Mouse (Mus musculus): ENCODE measurements at regions not wholly inside any gene's neighbourhood (a gene's known extent, or its start where the extent isn't known, plus 50 kb on each side); places are given as distances from the start of the nearest gene placed in this dataset.

DNA sequence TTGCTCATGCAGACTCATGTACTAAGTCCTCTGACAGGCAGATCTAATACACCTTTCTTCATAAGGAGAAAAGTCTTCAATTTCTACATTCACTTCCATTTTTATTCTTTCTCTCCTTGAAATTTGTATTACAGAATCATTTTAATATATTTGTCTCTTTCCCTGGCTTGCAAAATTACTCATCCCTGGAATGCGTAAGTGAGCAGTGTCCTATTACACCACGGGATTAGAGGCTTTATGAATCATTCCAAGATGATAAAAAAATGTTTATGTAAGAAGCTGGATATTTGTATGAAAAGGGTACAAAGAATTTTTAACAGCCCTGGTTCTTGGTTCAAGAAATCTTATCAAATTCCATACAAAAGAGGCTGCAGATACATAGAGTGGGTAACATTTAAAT lies 83.6 kb upstream of the Mbnl1 start:
- H3K36me3 ChIP-seq (replicated peaks), result no peaks in the 10 kb centered on the region
- H3K4me2 ChIP-seq, result no peak overlapping the region
- WGBS (ENCODE audit: insufficient replicate concordance), result 79% methylated on average over 2 of the region's 2 CpGs
- H3K9ac ChIP-seq, result no peak overlapping the region
- H3K4me1 ChIP-seq (replicated peaks), result no peaks in the 10 kb centered on the region; the same call in 1 of the 2 replicates
- H3K4me3 ChIP-seq (replicated peaks), result no peak overlapping the region
- no peak for ATAC-seq (ENCODE audit: insufficient read depth)
- H3K27me3 ChIP-seq, result no peaks in the 10 kb centered on the region
- no peaks in the 10 kb centered on the region for H3K9me3 ChIP-seq (replicated peaks)
- no peak overlapping the region for H3K27ac ChIP-seq (replicated peaks)

DNA sequence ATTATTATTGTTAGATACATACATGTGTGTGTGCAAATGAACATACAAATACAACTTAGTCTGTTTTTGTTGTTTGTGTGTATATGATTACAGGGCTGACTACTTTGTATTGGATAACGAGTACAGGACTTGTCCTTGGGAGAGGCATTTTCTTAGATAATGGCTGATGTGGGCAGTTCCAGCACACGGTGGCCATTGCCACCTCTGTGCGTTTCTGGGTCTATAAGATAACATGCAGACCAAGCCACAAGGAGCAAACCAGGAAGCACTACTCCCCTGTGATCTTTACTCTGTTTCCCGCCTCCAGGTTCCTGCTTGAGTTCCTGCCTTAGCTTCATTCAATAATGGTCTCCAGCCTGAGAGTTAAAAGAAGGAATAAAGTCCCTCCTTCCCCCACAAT lies 77.3 kb upstream of the Mbnl1 start:
- Histone ChIP-seq H3K4me2 (peak overlapping the region; percentile 38), H3K9ac (no peak overlapping the region), H3K27me3 (no peaks in the 10 kb centered on the region), H3K27ac (replicated peaks) (peak overlapping the region; percentile 29; the same call in 1 of the 2 replicates), H3K4me3 (replicated peaks) (no peak overlapping the region), H3K36me3 (replicated peaks) (no peaks in the 10 kb centered on the region), H3K4me1 (replicated peaks) (peaks cover 14% of the 10 kb centered on the region), H3K9me3 (replicated peaks) (no peaks in the 10 kb centered on the region)
- ATAC-seq (ENCODE audit: insufficient read depth), result peak; percentile 96
- 16% methylated on average over 4 of the region's 4 CpGs for WGBS (ENCODE audit: insufficient replicate concordance)

DNA sequence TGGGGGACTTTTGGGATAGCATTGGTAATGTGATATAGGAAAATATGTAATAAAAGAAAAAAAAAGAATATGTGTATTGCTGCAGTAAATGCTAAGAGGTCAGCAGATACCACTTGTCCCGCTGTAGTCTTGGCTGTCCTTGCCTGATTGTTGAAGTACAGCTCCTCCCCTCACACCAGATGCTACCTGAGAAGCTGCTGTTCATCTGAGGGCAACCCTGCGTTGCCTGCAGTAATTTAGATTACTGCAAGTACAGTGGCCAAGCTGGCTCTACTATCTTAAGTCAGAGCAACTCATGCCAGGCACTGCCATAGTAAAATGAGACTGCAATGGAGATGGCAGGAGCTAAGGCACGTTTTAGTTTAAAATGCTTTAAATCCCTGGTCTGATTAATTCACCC lies 75.7 kb upstream of the Mbnl1 start:
- H3K4me3 ChIP-seq (replicated peaks), result no peak overlapping the region
- peaks cover 14% of the 10 kb centered on the region for H3K4me1 ChIP-seq (replicated peaks)
- no peaks in the 10 kb centered on the region for H3K9me3 ChIP-seq (replicated peaks)
- no peak overlapping the region for H3K4me2 ChIP-seq
- no peak for ATAC-seq (ENCODE audit: insufficient read depth)
- H3K27ac ChIP-seq (replicated peaks), result no peak overlapping the region
- H3K9ac ChIP-seq, result no peak overlapping the region
- H3K36me3 ChIP-seq (replicated peaks), result no peaks in the 10 kb centered on the region
- no peaks in the 10 kb centered on the region for H3K27me3 ChIP-seq
- WGBS (ENCODE audit: insufficient replicate concordance), result 54% methylated on average over 3 of the region's 3 CpGs

DNA sequence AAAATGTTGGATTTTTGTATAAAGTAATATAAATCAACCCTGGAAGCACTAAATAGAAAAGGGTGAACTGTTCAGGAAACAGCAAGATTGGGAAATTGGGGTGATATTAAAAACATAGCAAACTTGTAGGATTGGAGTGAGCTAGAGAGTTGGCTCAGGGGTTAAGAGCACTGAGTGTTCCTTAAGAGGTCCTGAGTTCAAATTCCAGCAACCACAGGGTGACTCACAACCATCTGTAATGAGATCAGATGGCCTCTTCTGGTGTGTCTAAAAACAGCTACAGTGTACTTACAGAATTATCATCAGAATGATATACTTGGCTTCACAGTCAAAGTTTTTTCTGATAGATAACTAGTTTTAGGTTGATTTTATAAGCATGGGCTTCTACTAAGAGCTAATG lies 73.8 kb upstream of the Mbnl1 start:
- no peak for ATAC-seq (ENCODE audit: insufficient read depth)
- Histone ChIP-seq H3K4me2 (no peak overlapping the region), H3K27me3 (no peaks in the 10 kb centered on the region), H3K4me3 (replicated peaks) (no peak overlapping the region), H3K9me3 (replicated peaks) (no peaks in the 10 kb centered on the region), H3K27ac (replicated peaks) (no peak overlapping the region), H3K9ac (no peak overlapping the region), H3K4me1 (replicated peaks) (peaks cover 14% of the 10 kb centered on the region), H3K36me3 (replicated peaks) (no peaks in the 10 kb centered on the region)

DNA sequence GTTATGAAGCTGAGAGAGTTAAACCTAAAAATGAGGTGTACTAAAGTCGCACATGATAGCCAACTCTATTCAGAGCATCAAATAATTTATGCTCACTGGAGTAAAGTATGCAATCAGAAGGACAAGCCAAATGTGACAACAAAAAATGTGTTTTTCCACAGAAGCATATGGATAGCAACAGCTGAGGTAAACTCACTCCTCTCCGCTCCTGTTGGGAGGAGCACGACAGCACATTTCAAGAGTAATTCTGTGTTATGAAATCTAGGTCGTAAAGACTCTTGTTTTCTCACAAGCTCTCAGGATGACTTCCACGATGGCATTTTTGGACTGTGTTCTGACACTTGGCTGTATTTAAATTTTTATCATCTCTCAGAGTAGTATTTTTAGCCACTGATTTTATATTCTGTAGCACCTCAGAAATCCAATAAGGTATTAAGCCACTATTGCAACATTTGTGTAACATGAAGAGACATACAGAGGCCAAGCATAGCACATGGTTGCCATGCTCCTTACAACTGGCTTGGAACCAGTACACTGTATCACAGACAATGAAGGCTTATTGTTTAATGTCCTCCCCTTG lies 70.3 kb upstream of the Mbnl1 start:
- Histone ChIP-seq H3K36me3 (replicated peaks) (no peaks in the 10 kb centered on the region), H3K4me2 (no peak overlapping the region), H3K27me3 (no peaks in the 10 kb centered on the region), H3K9me3 (replicated peaks) (no peaks in the 10 kb centered on the region), H3K27ac (replicated peaks) (no peak overlapping the region), H3K4me3 (replicated peaks) (no peak overlapping the region), H3K9ac (no peak overlapping the region), H3K4me1 (replicated peaks) (peaks cover 4% of the 10 kb centered on the region; the same call in 1 of the 2 replicates)
- no peak for ATAC-seq (ENCODE audit: insufficient read depth)
- 80% methylated on average over 5 of the region's 5 CpGs for WGBS (ENCODE audit: insufficient replicate concordance)

DNA sequence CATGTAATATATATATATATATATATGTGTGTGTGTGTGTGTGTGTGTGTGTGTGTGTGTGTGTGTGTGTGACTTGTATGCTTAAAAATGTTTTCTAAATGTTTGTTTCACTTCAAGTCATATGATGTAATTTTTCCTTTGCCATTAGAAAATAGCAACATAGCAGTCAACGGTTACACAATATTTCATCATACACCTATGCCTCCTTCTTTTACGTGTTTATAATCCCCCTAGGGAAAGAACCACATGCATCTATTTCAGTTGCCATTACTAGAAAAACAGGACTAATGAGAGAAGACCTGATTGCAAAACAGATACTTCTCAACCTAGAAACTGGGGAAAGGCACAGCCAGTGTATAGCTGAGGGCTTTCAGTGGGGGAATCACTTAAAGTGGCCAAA lies 65.2 kb upstream of the Mbnl1 start:
- no peak overlapping the region for H3K27ac ChIP-seq (replicated peaks)
- H3K4me3 ChIP-seq (replicated peaks), result no peak overlapping the region
- H3K36me3 ChIP-seq (replicated peaks), result no peaks in the 10 kb centered on the region
- H3K27me3 ChIP-seq, result no peaks in the 10 kb centered on the region
- no peak for ATAC-seq (ENCODE audit: insufficient read depth)
- H3K4me2 ChIP-seq, result no peak overlapping the region
- no peaks in the 10 kb centered on the region for H3K9me3 ChIP-seq (replicated peaks)
- peaks cover 19% of the 10 kb centered on the region for H3K4me1 ChIP-seq (replicated peaks)
- 62% methylated on average over 2 of the region's 2 CpGs for WGBS (ENCODE audit: insufficient replicate concordance)
- no peak overlapping the region for H3K9ac ChIP-seq

DNA sequence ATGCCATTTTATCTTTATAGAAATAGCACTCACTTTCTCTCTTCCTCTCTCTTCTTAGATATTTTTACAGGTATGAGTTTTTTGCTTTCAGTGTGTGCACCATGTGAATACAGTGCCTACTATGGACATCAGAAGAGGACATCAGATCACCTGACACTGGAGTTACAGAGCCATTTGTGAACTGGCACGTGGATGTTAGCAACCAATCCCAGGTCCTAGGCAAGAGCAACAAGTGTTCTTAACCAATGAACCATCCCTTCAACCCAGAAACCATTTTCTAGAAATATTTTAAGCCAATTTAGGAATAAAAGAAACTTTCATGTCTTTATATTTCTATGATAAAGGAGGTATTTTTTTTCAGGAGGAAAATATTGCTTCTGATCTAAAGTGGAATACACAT lies 64.7 kb upstream of the Mbnl1 start:
- Histone ChIP-seq H3K4me1 (replicated peaks) (peaks cover 19% of the 10 kb centered on the region), H3K9ac (no peak overlapping the region), H3K27ac (replicated peaks) (no peak overlapping the region), H3K4me3 (replicated peaks) (no peak overlapping the region), H3K27me3 (no peaks in the 10 kb centered on the region), H3K36me3 (replicated peaks) (no peaks in the 10 kb centered on the region), H3K4me2 (no peak overlapping the region), H3K9me3 (replicated peaks) (no peaks in the 10 kb centered on the region)
- 42% methylated on average over 1 of the region's 1 CpGs for WGBS (ENCODE audit: insufficient replicate concordance)
- ATAC-seq (ENCODE audit: insufficient read depth), result no peak

DNA sequence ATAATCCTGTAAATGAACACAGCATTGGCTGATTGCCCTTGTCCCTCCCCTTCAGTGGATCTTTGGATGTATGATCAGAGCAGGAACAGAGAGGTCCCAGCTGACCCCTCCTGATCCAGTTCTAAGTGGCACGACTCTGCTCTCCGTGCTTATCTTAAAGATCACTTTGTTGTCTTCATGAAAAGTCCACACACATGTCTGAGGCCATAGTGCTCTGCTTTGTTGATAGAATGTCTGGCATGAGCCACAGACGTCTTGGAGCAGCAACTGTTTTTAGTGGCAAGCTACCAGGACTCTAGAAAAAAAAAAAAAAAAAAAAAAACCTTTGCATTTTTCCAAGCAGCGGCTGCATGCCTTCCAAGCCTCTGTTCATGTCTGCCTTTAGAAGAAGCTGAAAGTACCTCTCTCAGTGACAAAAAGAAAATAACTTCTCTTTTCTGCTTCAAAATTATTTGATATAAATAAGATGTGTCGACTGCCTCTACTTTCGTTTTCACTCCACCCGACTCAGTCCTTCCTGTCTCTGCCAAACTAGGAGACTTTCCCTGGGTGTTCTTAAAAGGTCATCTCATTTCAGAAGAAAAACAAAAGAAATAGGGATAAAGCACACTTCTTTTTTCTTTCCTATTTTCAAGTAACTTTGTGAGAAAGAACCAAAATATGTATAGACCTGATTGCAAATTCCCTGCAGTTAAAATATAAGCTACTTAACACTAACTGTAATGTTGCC lies 63.9 kb upstream of the Mbnl1 start:
- H3K4me1 ChIP-seq (replicated peaks), result peaks cover 25% of the 10 kb centered on the region
- ATAC-seq (ENCODE audit: insufficient read depth), result peak; percentile 61
- H3K4me3 ChIP-seq (replicated peaks), result peak overlapping the region; percentile 54
- peak overlapping the region; percentile 52 for H3K9ac ChIP-seq
- H3K4me2 ChIP-seq, result peak overlapping the region; percentile 72
- peak overlapping the region; percentile 68 for H3K27ac ChIP-seq (replicated peaks)
- H3K36me3 ChIP-seq (replicated peaks), result no peaks in the 10 kb centered on the region
- no peaks in the 10 kb centered on the region for H3K27me3 ChIP-seq
- 5% methylated on average over 7 of the region's 7 CpGs for WGBS (ENCODE audit: insufficient replicate concordance)
- no peaks in the 10 kb centered on the region for H3K9me3 ChIP-seq (replicated peaks)

DNA sequence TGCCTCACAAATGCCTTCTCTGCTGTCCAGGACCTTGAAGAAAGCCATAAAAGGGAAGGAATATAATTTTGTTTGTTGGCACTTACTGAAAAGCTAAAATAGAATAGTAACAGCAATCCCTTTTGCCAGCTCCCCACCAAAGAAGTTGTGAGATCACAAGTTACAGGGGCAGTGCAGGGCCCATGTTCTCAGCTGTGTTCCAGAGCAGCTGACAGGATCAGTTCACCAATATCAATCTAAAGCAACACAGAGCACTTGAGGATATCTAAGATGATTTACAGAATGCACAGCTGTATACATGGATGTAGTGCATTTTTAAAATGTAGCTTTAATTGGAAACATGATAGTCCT lies 63.4 kb upstream of the Mbnl1 start:
- H3K4me3 ChIP-seq (replicated peaks), result peak overlapping the region; percentile 54
- no peaks in the 10 kb centered on the region for H3K9me3 ChIP-seq (replicated peaks)
- H3K27me3 ChIP-seq, result no peaks in the 10 kb centered on the region
- H3K36me3 ChIP-seq (replicated peaks), result no peaks in the 10 kb centered on the region
- peak overlapping the region; percentile 52 for H3K9ac ChIP-seq
- ATAC-seq (ENCODE audit: insufficient read depth), result peak; percentile 47
- 0 out of 2 replicates have a peak overlapping the region, but pooled peaks have one; percentile 68 for H3K27ac ChIP-seq (replicated peaks)
- peaks cover 30% of the 10 kb centered on the region for H3K4me1 ChIP-seq (replicated peaks)
- peak overlapping the region; percentile 72 for H3K4me2 ChIP-seq

DNA sequence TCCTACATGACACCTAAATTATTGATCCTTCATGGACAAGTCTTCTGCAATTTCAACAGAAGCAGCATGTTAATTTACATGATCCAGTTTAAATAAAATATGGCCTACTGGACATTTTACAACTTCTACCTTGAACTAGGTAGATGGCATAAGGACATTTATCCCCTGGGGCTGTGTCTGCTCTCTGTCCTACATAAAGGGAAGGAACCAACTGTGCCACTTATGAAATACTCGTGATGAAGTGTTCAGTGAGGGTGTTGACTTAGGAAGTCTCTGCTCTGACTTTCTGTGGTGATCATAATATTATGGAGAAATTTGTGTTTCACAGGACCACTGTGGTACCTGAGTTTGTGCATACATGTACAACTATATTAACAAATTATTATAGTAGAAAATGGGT lies 60.9 kb upstream of the Mbnl1 start:
- H3K4me1 ChIP-seq (replicated peaks), result peaks cover 28% of the 10 kb centered on the region
- no peak overlapping the region for H3K9ac ChIP-seq
- 32% methylated on average over 1 of the region's 1 CpGs for WGBS (ENCODE audit: insufficient replicate concordance)
- ATAC-seq (ENCODE audit: insufficient read depth), result no peak
- no peak overlapping the region for H3K4me3 ChIP-seq (replicated peaks)
- H3K27ac ChIP-seq (replicated peaks), result no peak overlapping the region
- H3K9me3 ChIP-seq (replicated peaks), result no peaks in the 10 kb centered on the region
- H3K4me2 ChIP-seq, result no peak overlapping the region
- no peaks in the 10 kb centered on the region for H3K27me3 ChIP-seq
- no peaks in the 10 kb centered on the region for H3K36me3 ChIP-seq (replicated peaks)

DNA sequence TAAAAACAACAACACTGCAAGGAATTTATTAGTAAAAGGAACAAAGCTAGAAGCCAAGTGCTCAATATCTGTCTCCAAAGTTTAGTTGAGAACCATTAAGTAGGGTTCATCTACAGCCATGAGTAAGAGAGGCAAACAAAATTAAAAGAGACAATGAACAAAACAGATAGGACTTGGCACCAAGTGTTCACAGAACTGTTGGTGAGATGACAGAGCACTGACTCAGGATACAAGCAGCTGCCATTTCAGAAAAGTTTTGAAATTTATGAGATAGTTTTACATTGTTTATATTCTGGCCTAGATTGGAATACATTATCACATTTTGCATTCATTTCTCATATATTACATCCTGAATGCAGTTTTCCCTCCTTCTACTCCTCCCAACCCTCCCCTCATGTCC lies 60.4 kb upstream of the Mbnl1 start:
- H3K4me1 ChIP-seq (replicated peaks), result peaks cover 31% of the 10 kb centered on the region
- H3K27ac ChIP-seq (replicated peaks), result no peak overlapping the region
- no peak overlapping the region for H3K9ac ChIP-seq
- no peaks in the 10 kb centered on the region for H3K36me3 ChIP-seq (replicated peaks)
- H3K4me3 ChIP-seq (replicated peaks), result no peak overlapping the region
- H3K4me2 ChIP-seq, result no peak overlapping the region
- no peaks in the 10 kb centered on the region for H3K9me3 ChIP-seq (replicated peaks)
- ATAC-seq (ENCODE audit: insufficient read depth), result no peak
- no peaks in the 10 kb centered on the region for H3K27me3 ChIP-seq

DNA sequence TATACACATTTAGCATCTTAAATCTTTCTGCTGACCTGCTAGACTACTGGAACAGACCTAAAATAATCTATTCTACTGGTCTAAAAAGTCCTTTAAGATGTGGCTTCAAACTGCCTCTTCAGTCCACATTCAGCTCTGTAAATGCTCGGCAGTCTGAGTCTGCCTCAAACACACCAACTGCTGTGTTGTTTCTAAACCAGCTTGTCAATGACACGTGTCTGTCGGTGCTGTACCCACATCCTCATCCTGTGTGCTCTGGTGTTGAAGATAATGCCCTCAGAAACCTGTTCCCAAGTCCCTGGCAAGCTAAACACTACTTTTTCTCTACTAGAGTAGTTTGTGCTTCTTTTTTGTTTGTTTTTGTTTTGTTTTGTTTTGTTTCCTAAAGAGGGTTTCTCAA lies 58.9 kb upstream of the Mbnl1 start:
- 0 out of 2 replicates have a peak overlapping the region, but pooled peaks have one; percentile 4 for H3K27ac ChIP-seq (replicated peaks)
- H3K9me3 ChIP-seq (replicated peaks), result no peaks in the 10 kb centered on the region
- H3K27me3 ChIP-seq, result no peaks in the 10 kb centered on the region
- no peak overlapping the region for H3K9ac ChIP-seq
- no peak overlapping the region for H3K4me3 ChIP-seq (replicated peaks)
- no peak overlapping the region for H3K4me2 ChIP-seq
- ATAC-seq (ENCODE audit: insufficient read depth), result peak; percentile 60
- 9% methylated on average over 3 of the region's 3 CpGs for WGBS (ENCODE audit: insufficient replicate concordance)
- peaks cover 31% of the 10 kb centered on the region for H3K4me1 ChIP-seq (replicated peaks)
- no peaks in the 10 kb centered on the region for H3K36me3 ChIP-seq (replicated peaks)
